16 mouse cellular contexts compared by ENCODE assay signal in the genomic region with DNA sequence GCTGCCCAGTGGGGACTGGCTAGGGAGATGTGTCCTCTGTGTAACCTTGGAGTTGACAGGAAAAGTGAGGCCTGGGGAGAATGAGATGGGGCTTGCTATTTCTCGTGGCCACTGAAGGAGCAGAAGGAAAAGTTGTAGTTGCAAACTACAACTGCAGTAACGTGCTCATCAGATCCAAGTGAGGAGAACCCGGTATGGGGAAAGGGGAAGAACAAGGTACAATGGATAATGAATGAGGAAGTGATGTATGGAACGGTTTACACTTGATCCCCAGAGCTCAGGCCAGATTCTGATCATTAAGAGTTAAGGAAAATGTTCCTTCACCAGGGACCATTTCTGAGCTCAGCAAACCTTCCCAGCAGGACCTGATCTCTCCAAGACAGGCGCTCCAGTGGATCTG.
"Had no signal": no experiment of that assay in that cellular context is flagged by ENCODE, and none has a peak within 500 bp of the region (broad histone marks: within the 10 kb centered on the region; RNA-seq: fewer than 3 reads in every experiment).

No protein-coding gene starts in this region.

- H3K36me3 ChIP-seq: limb, embryonic 13.5 days; liver, embryonic 13.5 days; midbrain, embryonic 12.5 days; neural tube, embryonic 13.5 days had no signal

- H3K4me2 ChIP-seq: limb, embryonic 13.5 days; liver, embryonic 13.5 days; midbrain, embryonic 12.5 days; neural tube, embryonic 13.5 days had no signal

- DNase-seq: kidney, adult 11 months; kidney, postnatal 36 days; left cerebral cortex, postnatal 4 days; liver, embryonic 13.5 days; lung, postnatal 36 days; retina, postnatal 1 day; right cerebral cortex, postnatal 4 days; spleen, adult 18-20 months; thymus, adult 18-20 months; thymus, postnatal 14 days had no signal

- H3K27me3 ChIP-seq: limb, embryonic 13.5 days; midbrain, embryonic 12.5 days; neural tube, embryonic 13.5 days had no signal

- H3K4me3 ChIP-seq: limb, embryonic 13.5 days; liver, embryonic 13.5 days; midbrain, embryonic 12.5 days; neural tube, embryonic 13.5 days had no signal

- ATAC-seq: lung, postnatal 0 days; midbrain, embryonic 16.5 days had no signal

- H3K27ac ChIP-seq: kidney, postnatal 0 days; limb, embryonic 13.5 days; liver, embryonic 13.5 days; midbrain, embryonic 12.5 days; neural tube, embryonic 13.5 days had no signal

- H3K9me3 ChIP-seq: limb, embryonic 13.5 days; liver, embryonic 13.5 days; midbrain, embryonic 12.5 days; neural tube, embryonic 13.5 days had no signal

- H3K9ac ChIP-seq: limb, embryonic 13.5 days; liver, embryonic 13.5 days; midbrain, embryonic 12.5 days; neural tube, embryonic 13.5 days had no signal
